Mouse (Mus musculus): Measurements from ENCODE around the gene Sec14l5. TPM values are rescaled to one million over a fixed set of nuclear protein-coding genes. Genes with fewer than 3 reads are reported as not detected.
A peak's percentile ranks its signal among the peaks of the same experiment; 100 is the strongest.

Gene Sec14l5
- total RNA-seq, 2 experiments from 2014 or later, result 1.2 to 1.5 TPM

- DNase-seq (ENCODE audit: low spot score in 2 of 2), result peak; percentile 16 to 26
- intact Hi-C loops (cut with DNase I), result loop anchor here (5.0 kb wide), 1 partner anchor 94 kb away; the partner anchor contains the start of gene Ubn1
Observed at GRCm38 (mm10) chr16:5146367-5147036, 407 bp upstream of the Sec14l5 start.

- intact Hi-C loops (cut with DNase I), result no loop called here
- DNase-seq (ENCODE audit: low spot score in 2 of 2), result no peak
Observed at GRCm38 (mm10) chr16:5150544-5150943, 3.6 kb downstream of the Sec14l5 start.

- DNase-seq (ENCODE audit: low spot score in 2 of 2), result no peak
- intact Hi-C loops (cut with DNase I), result no loop called here
Observed at GRCm38 (mm10) chr16:5153299-5154026, 6.6 kb downstream of the Sec14l5 start.

GRCm38 (mm10) chr16:5155014-5155413 lies 8.1 kb downstream of the Sec14l5 start:
- no peak for DNase-seq (ENCODE audit: low spot score in 2 of 2)
- intact Hi-C loops (cut with DNase I), result no loop called here

GRCm38 (mm10) chr16:5156495-5156894 lies 9.6 kb downstream of the Sec14l5 start:
- intact Hi-C loops (cut with DNase I), result no loop called here
- DNase-seq (ENCODE audit: low spot score in 2 of 2), result no peak

GRCm38 (mm10) chr16:5157113-5157512 lies 10.2 kb downstream of the Sec14l5 start:
- intact Hi-C loops (cut with DNase I), result no loop called here
- DNase-seq (ENCODE audit: low spot score in 2 of 2), result no peak

- DNase-seq (ENCODE audit: low spot score in 2 of 2), result peak in 1 of 2 experiments; percentile 21
- intact Hi-C loops (cut with DNase I), result no loop called here
Observed at GRCm38 (mm10) chr16:5159248-5159647, 12.3 kb downstream of the Sec14l5 start.

GRCm38 (mm10) chr16:5164327-5164726 lies 17.4 kb downstream of the Sec14l5 start:
- intact Hi-C loops (cut with DNase I), result no loop called here
- DNase-seq (ENCODE audit: low spot score in 2 of 2), result no peak

GRCm38 (mm10) chr16:5168038-5168437 lies 21.1 kb downstream of the Sec14l5 start:
- no peak for DNase-seq (ENCODE audit: low spot score in 2 of 2)

GRCm38 (mm10) chr16:5168829-5169228 lies 21.9 kb downstream of the Sec14l5 start:
- intact Hi-C loops (cut with DNase I), result no loop called here
- DNase-seq (ENCODE audit: low spot score in 2 of 2), result no peak

More at GRCm38 (mm10) chr16:5168038-5168437, 21.1 kb downstream of the Sec14l5 start:
- intact Hi-C loops (cut with DNase I), result no loop called here

GRCm38 (mm10) chr16:5172636-5173035 lies 25.7 kb downstream of the Sec14l5 start:
- DNase-seq (ENCODE audit: low spot score in 2 of 2), result no peak
- intact Hi-C loops (cut with DNase I), result no loop called here

- intact Hi-C loops (cut with DNase I), result no loop called here
- no peak for DNase-seq (ENCODE audit: low spot score in 2 of 2)
Observed at GRCm38 (mm10) chr16:5183310-5183975, 36.5 kb downstream of the Sec14l5 start.

- intact Hi-C loops (cut with DNase I), result no loop called here
- DNase-seq (ENCODE audit: low spot score in 2 of 2), result no peak
Observed at GRCm38 (mm10) chr16:5184101-5184500, 37.2 kb downstream of the Sec14l5 start.

GRCm38 (mm10) chr16:5184956-5185355 lies 38.0 kb downstream of the Sec14l5 start:
- no peak for DNase-seq (ENCODE audit: low spot score in 2 of 2)
- intact Hi-C loops (cut with DNase I), result no loop called here

GRCm38 (mm10) chr16:5185691-5186090 lies 38.8 kb downstream of the Sec14l5 start:
- intact Hi-C loops (cut with DNase I), result no loop called here

GRCm38 (mm10) chr16:5186234-5186633 lies 39.3 kb downstream of the Sec14l5 start:
- intact Hi-C loops (cut with DNase I), result no loop called here
- peak; percentile 31 to 49 for DNase-seq (ENCODE audit: low spot score in 2 of 2)

More at GRCm38 (mm10) chr16:5185691-5186090, 38.8 kb downstream of the Sec14l5 start:
- DNase-seq (ENCODE audit: low spot score in 2 of 2), result no peak

- peak; percentile 63 to 72 for DNase-seq (ENCODE audit: low spot score in 2 of 2)
- intact Hi-C loops (cut with DNase I), result no loop called here
Observed at GRCm38 (mm10) chr16:5195080-5195479, 48.2 kb downstream of the Sec14l5 start.

GRCm38 (mm10) chr16:5202681-5203080 lies 55.8 kb downstream of the Sec14l5 start:
- peak; percentile 57 to 67 for DNase-seq (ENCODE audit: low spot score in 2 of 2)
- intact Hi-C loops (cut with DNase I), result loop anchor here (2.0 to 5.0 kb wide), 3 partner anchors 42 to 265 kb away; partner anchors contain the start of gene Eef2kmt

- intact Hi-C loops (cut with DNase I), result loop anchor here (2.0 to 5.0 kb wide), 3 partner anchors 42 to 264 kb away; partner anchors contain the start of gene Eef2kmt
- DNase-seq (ENCODE audit: low spot score in 2 of 2), result no peak
Observed at GRCm38 (mm10) chr16:5203200-5203599, 56.3 kb downstream of the Sec14l5 start.
